Mouse (Mus musculus) hindbrain, embryonic 12.5 days (tissue): ENCODE data around the gene Rem2. TPM values are rescaled to one million over a fixed set of nuclear protein-coding genes. Genes with fewer than 3 reads are reported as not detected.
A peak's percentile ranks its signal among the peaks of the same experiment; 100 is the strongest.

Experiments
- ATAC-seq: fragments of 200-750 bp; cut with Nextera tagmentation; 2 replicates; pipeline ENCODE4 v1.8.0; 2017; ENCODE audit warnings: moderate TSS enrichment; ENCODE audit not compliant: low FRiP score
- H3K27ac ChIP-seq: fragments of 300-500 bp; sonication (generic); 2 replicates; pipeline ENCODE4 v1.5.1; 2016; ENCODE audit warnings: mild to moderate bottlenecking
- H3K27me3 ChIP-seq: fragments of 300-500 bp; sonication (generic); 2 replicates; pipeline ENCODE4 v1.6.1; 2016; ENCODE audit warnings: mild to moderate bottlenecking
- H3K36me3 ChIP-seq: fragments of 300-500 bp; sonication (generic); 2 replicates; pipeline ENCODE4 v1.6.1; 2016; ENCODE audit warnings: mild to moderate bottlenecking
- H3K4me1 ChIP-seq: fragments of 300-500 bp; sonication (generic); 2 replicates; pipeline ENCODE4 v1.6.1; 2016
- H3K4me2 ChIP-seq: fragments of 300-500 bp; sonication (generic); replicated peaks from 2 replicates; pipeline ENCODE4 v1.6.1; 2016; ENCODE audit warnings: mild to moderate bottlenecking
- H3K4me3 ChIP-seq: fragments of 300-500 bp; sonication (generic); 2 replicates; pipeline ENCODE4 v1.5.1; 2016; ENCODE audit warnings: mild to moderate bottlenecking
- H3K9ac ChIP-seq: fragments of 300-500 bp; sonication (generic); 2 replicates; pipeline ENCODE4 v1.6.1; 2016; ENCODE audit warnings: mild to moderate bottlenecking, moderate library complexity
- H3K9me3 ChIP-seq: fragments of 300-500 bp; sonication (generic); replicated peaks from 2 replicates; pipeline ENCODE4 v1.6.1; 2016; ENCODE audit warnings: mild to moderate bottlenecking
- WGBS: fragments of 180-500 bp; shearing (Covaris S2); methylation state at CpG from one replicate; pipeline ENCODE4 v1.1.7; 2016; 5-methylcytosine and 5-hydroxymethylcytosine counted together
- polyA plus RNA-seq: library from polyadenylated mRNA; unstranded; fragments of >200 nt; fragmentation: Nextera tagmentation; extraction: Ambion mirVana; gene quantifications from 2 replicates; pipeline ENCODE4 v1.2.1, GENCODE M21; 2016

The Rem2 gene
- polyA plus RNA-seq, 1 experiment from 2014 or later = 39.3 TPM

GRCm38 (mm10) chr14:54454669-54455528 is 21.0 kb upstream of the Rem2 start:
- H3K9me3 ChIP-seq = no peaks in the 10 kb centered on the region
- no peak overlapping the region for H3K4me2 ChIP-seq
- no peak overlapping the region for H3K27ac ChIP-seq
- no peaks in the 10 kb centered on the region for H3K27me3 ChIP-seq
- ATAC-seq = no peak
- H3K36me3 ChIP-seq = no peaks in the 10 kb centered on the region
- WGBS = 87% methylated on average over 11 of the region's 11 CpGs
- H3K4me1 ChIP-seq = no peaks in the 10 kb centered on the region
- H3K4me3 ChIP-seq = no peak overlapping the region
- no peak overlapping the region for H3K9ac ChIP-seq

GRCm38 (mm10) chr14:54457907-54458569 is 17.9 kb upstream of the Rem2 start:
- no peak for ATAC-seq
- H3K9me3 ChIP-seq = no peaks in the 10 kb centered on the region
- WGBS = 88% methylated on average over 13 of the region's 14 CpGs
- no peak overlapping the region for H3K9ac ChIP-seq
- H3K4me1 ChIP-seq = no peaks in the 10 kb centered on the region
- H3K27ac ChIP-seq = no peak overlapping the region
- no peaks in the 10 kb centered on the region for H3K36me3 ChIP-seq
- no peaks in the 10 kb centered on the region for H3K27me3 ChIP-seq
- H3K4me3 ChIP-seq = no peak overlapping the region
- no peak overlapping the region for H3K4me2 ChIP-seq

GRCm38 (mm10) chr14:54462146-54462545 is 13.8 kb upstream of the Rem2 start:
- Histone ChIP-seq H3K27ac (no peak overlapping the region), H3K27me3 (no peaks in the 10 kb centered on the region), H3K4me3 (no peak overlapping the region), H3K9me3 (no peaks in the 10 kb centered on the region), H3K4me1 (peaks cover 8% of the 10 kb centered on the region), H3K36me3 (no peaks in the 10 kb centered on the region), H3K9ac (no peak overlapping the region), H3K4me2 (no peak overlapping the region)
- 78% methylated on average over 4 of the region's 4 CpGs for WGBS
- no peak for ATAC-seq

- H3K27me3 ChIP-seq = no peaks in the 10 kb centered on the region
- H3K36me3 ChIP-seq = peaks cover 10% of the 10 kb centered on the region
- H3K9me3 ChIP-seq = no peaks in the 10 kb centered on the region
- peak overlapping the region; percentile 81 for H3K9ac ChIP-seq
- peaks cover 8% of the 10 kb centered on the region for H3K4me1 ChIP-seq
- H3K4me3 ChIP-seq = peak overlapping the region; percentile 79
- WGBS = 18% methylated on average over 12 of the region's 12 CpGs
- H3K27ac ChIP-seq = peak overlapping the region; percentile 76
- peak overlapping the region; percentile 92 for H3K4me2 ChIP-seq
- ATAC-seq = peak; percentile 47
Measured at GRCm38 (mm10) chr14:54463108-54463958, 12.6 kb upstream of the Rem2 start.

GRCm38 (mm10) chr14:54463959-54464292 is 12.0 kb upstream of the Rem2 start, which contains the start of gene Lrp10:
TSS of gene Lrp10 (plus strand) at chr14:54464137.
- Histone ChIP-seq H3K36me3 (peaks cover 16% of the 10 kb centered on the region), H3K4me3 (peak within 1 kb of the TSS; percentile 79), H3K27me3 (no peaks in the 10 kb centered on the region), H3K9ac (peak within 1 kb of the TSS; percentile 81), H3K4me1 (peaks cover 8% of the 10 kb centered on the region), H3K4me2 (peak within 1 kb of the TSS; percentile 92), H3K9me3 (no peaks in the 10 kb centered on the region), H3K27ac (peak within 1 kb of the TSS; percentile 76)
- peak; percentile 90 for ATAC-seq
- 0% methylated on average over 35 of the region's 35 CpGs for WGBS

- Histone ChIP-seq H3K4me1 (peaks cover 8% of the 10 kb centered on the region), H3K36me3 (peaks cover 21% of the 10 kb centered on the region), H3K27me3 (no peaks in the 10 kb centered on the region), H3K4me2 (peak overlapping the region; percentile 92), H3K27ac (peak overlapping the region; percentile 76), H3K9me3 (no peaks in the 10 kb centered on the region), H3K4me3 (peak overlapping the region; percentile 79), H3K9ac (peak overlapping the region; percentile 81)
- WGBS = under 1% methylated on average over 27 of the region's 57 CpGs
- peak; percentile 76 for ATAC-seq
Measured at GRCm38 (mm10) chr14:54464293-54465005, 11.5 kb upstream of the Rem2 start.

- H3K27ac ChIP-seq = no peak overlapping the region
- H3K9ac ChIP-seq = no peak overlapping the region
- peaks cover 31% of the 10 kb centered on the region for H3K36me3 ChIP-seq
- no peak for ATAC-seq
- no peaks in the 10 kb centered on the region for H3K27me3 ChIP-seq
- H3K9me3 ChIP-seq = no peaks in the 10 kb centered on the region
- H3K4me1 ChIP-seq = peaks cover 12% of the 10 kb centered on the region
- 86% methylated on average over 2 of the region's 2 CpGs for WGBS
- H3K4me3 ChIP-seq = no peak overlapping the region
- H3K4me2 ChIP-seq = no peak overlapping the region
Measured at GRCm38 (mm10) chr14:54471467-54471866, 4.4 kb upstream of the Rem2 start.

GRCm38 (mm10) chr14:54472671-54473070 is 3.2 kb upstream of the Rem2 start:
- Histone ChIP-seq H3K27me3 (peaks cover 4% of the 10 kb centered on the region), H3K4me1 (peaks cover 24% of the 10 kb centered on the region), H3K27ac (no peak overlapping the region), H3K4me2 (no peak overlapping the region), H3K36me3 (peaks cover 27% of the 10 kb centered on the region), H3K9me3 (no peaks in the 10 kb centered on the region), H3K9ac (no peak overlapping the region), H3K4me3 (no peak overlapping the region)
- WGBS = 77% methylated on average over 5 of the region's 5 CpGs
- no peak for ATAC-seq

- Histone ChIP-seq H3K27me3 (peaks cover 23% of the 10 kb centered on the region), H3K4me2 (no peak overlapping the region), H3K9ac (no peak overlapping the region), H3K27ac (no peak overlapping the region), H3K9me3 (no peaks in the 10 kb centered on the region), H3K4me1 (peaks cover 35% of the 10 kb centered on the region), H3K36me3 (peaks cover 7% of the 10 kb centered on the region; the same call in 1 of the 2 replicates), H3K4me3 (no peak overlapping the region)
- 80% methylated on average over 5 of the region's 5 CpGs for WGBS
- no peak for ATAC-seq
Measured at GRCm38 (mm10) chr14:54474744-54475143, 1.2 kb upstream of the Rem2 start.

- Histone ChIP-seq H3K4me2 (peak overlapping the region; percentile 87), H3K27me3 (peaks cover 23% of the 10 kb centered on the region), H3K9me3 (no peaks in the 10 kb centered on the region), H3K27ac (peak overlapping the region; percentile 86; the same call in 1 of the 2 replicates), H3K36me3 (no peaks in the 10 kb centered on the region), H3K9ac (peak overlapping the region; percentile 83), H3K4me3 (peak overlapping the region; percentile 57), H3K4me1 (peaks cover 41% of the 10 kb centered on the region)
- WGBS = 67% methylated on average over 15 of the region's 15 CpGs
- ATAC-seq = 0 out of 2 replicates have a peak, but pooled peaks have one; percentile 9
Measured at GRCm38 (mm10) chr14:54477172-54477909, 1.4 kb downstream of the Rem2 start.

- Histone ChIP-seq H3K9ac (peak overlapping the region; percentile 46; the same call in 1 of the 2 replicates), H3K27ac (no peak overlapping the region), H3K4me1 (peaks cover 41% of the 10 kb centered on the region), H3K9me3 (no peaks in the 10 kb centered on the region), H3K27me3 (peaks cover 23% of the 10 kb centered on the region), H3K36me3 (no peaks in the 10 kb centered on the region), H3K4me3 (peak overlapping the region; percentile 32), H3K4me2 (peak overlapping the region; percentile 55)
- under 1% methylated on average over 40 of the region's 40 CpGs for WGBS
- ATAC-seq = no peak
Measured at GRCm38 (mm10) chr14:54479451-54479920, 3.6 kb downstream of the Rem2 start.
